Mouse (Mus musculus) hindbrain, embryonic 16.5 days (tissue): ENCODE measurements around the gene Fcrlb. TPM values are rescaled to one million over a fixed set of nuclear protein-coding genes. Genes with fewer than 3 reads are reported as not detected.

Experiments used
- ATAC-seq: fragments of 200-750 bp; cut with Nextera tagmentation; 2 replicates; pipeline ENCODE4 v1.8.0; 2017; ENCODE audit warnings: moderate TSS enrichment, moderate library complexity
- H3K27ac ChIP-seq: fragments of 300-500 bp; sonication (generic); 2 replicates; pipeline ENCODE4 v1.5.1; 2014; ENCODE audit warnings: low read depth, mild to moderate bottlenecking, control low read depth, low read length, moderate library complexity
- H3K27me3 ChIP-seq: fragments of 300-500 bp; sonication (generic); replicated peaks from 2 replicates; pipeline ENCODE4 v1.6.1; 2014; ENCODE audit warnings: low read length; ENCODE audit not compliant: control insufficient read depth, insufficient read depth
- H3K36me3 ChIP-seq: fragments of 300-500 bp; sonication (generic); 2 replicates; pipeline ENCODE4 v1.6.1; 2014; ENCODE audit warnings: mild to moderate bottlenecking, low read length, moderate library complexity, mixed read lengths; ENCODE audit not compliant: control insufficient read depth, insufficient read depth
- H3K4me1 ChIP-seq: fragments of 300-500 bp; sonication (generic); 2 replicates; pipeline ENCODE4 v1.6.1; 2014; ENCODE audit warnings: low read depth, low read length; ENCODE audit not compliant: control insufficient read depth, insufficient read depth
- H3K4me2 ChIP-seq: fragments of 300-500 bp; sonication (generic); 2 replicates; pipeline ENCODE4 v1.6.1; 2014; ENCODE audit warnings: mild to moderate bottlenecking, low read length, control low read depth, moderate library complexity
- H3K4me3 ChIP-seq: fragments of 300-500 bp; sonication (generic); 2 replicates; pipeline ENCODE4 v1.5.1; 2014; ENCODE audit warnings: mild to moderate bottlenecking, low read length, control low read depth, moderate library complexity
- H3K9ac ChIP-seq: fragments of 300-500 bp; sonication (generic); 2 replicates; pipeline ENCODE4 v1.6.1; 2014; ENCODE audit warnings: low read depth, mild to moderate bottlenecking, control low read depth, low read length, moderate library complexity
- H3K9me3 ChIP-seq: fragments of 300-500 bp; sonication (generic); 2 replicates; pipeline ENCODE4 v1.6.1; 2014; ENCODE audit warnings: mild to moderate bottlenecking, low read length, moderate library complexity; ENCODE audit not compliant: control insufficient read depth
- WGBS: fragments of 180-500 bp; shearing (Covaris S2); extraction: QIAGEN DNeasy Blood & Tissue Kit; methylation state at CpG from one replicate; pipeline ENCODE4 v1.1.7; 2014; 5-methylcytosine and 5-hydroxymethylcytosine counted together
- polyA plus RNA-seq: library from polyadenylated mRNA; unstranded; fragments of >200 nt; fragmentation: Nextera tagmentation; extraction: Ambion mirVana; gene quantifications from 2 replicates; pipeline ENCODE4 v1.2.1, GENCODE M21; 2015

Fcrlb gene
- polyA plus RNA-seq, 1 experiment from 2014 or later = 1.1 TPM

DNA sequence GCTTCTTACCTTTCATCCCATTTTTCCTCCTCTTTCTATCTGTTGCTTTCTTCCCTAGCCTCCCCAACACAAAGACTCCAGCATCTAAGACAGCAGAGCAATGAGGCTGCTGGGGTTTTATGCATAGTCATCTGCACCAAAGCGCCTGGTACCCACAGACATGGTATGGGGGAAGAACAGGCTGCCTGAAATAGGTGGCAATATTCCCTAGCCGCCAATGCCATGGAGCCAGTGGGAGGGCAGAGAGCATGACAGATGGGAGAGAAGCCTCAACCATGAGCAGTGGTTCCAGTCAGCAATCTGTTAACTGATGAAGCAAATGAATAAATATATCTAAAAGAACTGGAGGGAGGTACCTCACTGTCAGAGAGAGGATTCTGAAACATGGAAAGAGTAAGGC, 55.4 kb downstream of the Fcrlb start:
- 80% methylated on average over 2 of the region's 2 CpGs for WGBS
- no peak for ATAC-seq
- Histone ChIP-seq H3K4me2 (no peak overlapping the region), H3K27ac (no peak overlapping the region), H3K4me1 (no peaks in the 10 kb centered on the region), H3K9me3 (no peaks in the 10 kb centered on the region), H3K9ac (no peak overlapping the region), H3K27me3 (no peaks in the 10 kb centered on the region), H3K4me3 (no peak overlapping the region), H3K36me3 (peaks cover 5% of the 10 kb centered on the region)

Other genes with a start within 250 kb of the Fcrlb start
- gene Atf6, start 45.2 kb downstream of the Fcrlb start, polyA plus RNA-seq = 6.5 and 7.0 TPM in 2 replicates
- gene Gm26620, start 27.9 kb downstream of the Fcrlb start, polyA plus RNA-seq = 0.59 and 1.3 TPM in 2 replicates
- gene Dusp12, start 27.4 kb downstream of the Fcrlb start, polyA plus RNA-seq = 44.0 and 47.0 TPM in 2 replicates
- not detected in 2 replicates for gene Fcrla, start 14.6 kb upstream of the Fcrlb start, polyA plus RNA-seq
- gene Fcgr2b, start 63.6 kb upstream of the Fcrlb start, polyA plus RNA-seq = 1.6 and 2.3 TPM in 2 replicates
- 0.20 and 0.40 TPM in 2 replicates for gene Fcgr4, start 106.0 kb upstream of the Fcrlb start, polyA plus RNA-seq
- 9.8 and 11.5 TPM in 2 replicates for gene Fcgr3, start 152.0 kb upstream of the Fcrlb start, polyA plus RNA-seq
- 11.6 and 11.8 TPM in 2 replicates for gene Cfap126, start 201.0 kb upstream of the Fcrlb start, polyA plus RNA-seq
- 316 and 354 TPM in 2 replicates for gene Sdhc, start 237.7 kb upstream of the Fcrlb start, polyA plus RNA-seq
- 4.7 and 5.3 TPM in 2 replicates for gene Mpz, start 237.8 kb upstream of the Fcrlb start, polyA plus RNA-seq